Mouse (Mus musculus) testis, adult 2 months (tissue): ENCODE measurements at regions not wholly inside any gene's neighbourhood (a gene's known extent, or its start where the extent isn't known, plus 50 kb on each side); places are given as distances from the start of the nearest gene placed in this dataset.

Experiments used
- CTCF ChIP-seq: fragments of 200-500 bp; IDR thresholded peaks from 2 replicates; pipeline ENCODE4 v1.5.1; 2012; ENCODE audit warnings: low read depth, mild to moderate bottlenecking, inconsistent platforms, low read length, moderate library complexity; ENCODE audit not compliant: control insufficient read depth, insufficient read depth, insufficient replicate concordance
- POLR2A ChIP-seq: fragments of 200-500 bp; IDR thresholded peaks from 2 replicates; pipeline ENCODE4 v1.6.1; 2012; ENCODE audit warnings: low read depth, mild to moderate bottlenecking, inconsistent platforms, low read length, moderate library complexity; ENCODE audit not compliant: control insufficient read depth

DNA sequence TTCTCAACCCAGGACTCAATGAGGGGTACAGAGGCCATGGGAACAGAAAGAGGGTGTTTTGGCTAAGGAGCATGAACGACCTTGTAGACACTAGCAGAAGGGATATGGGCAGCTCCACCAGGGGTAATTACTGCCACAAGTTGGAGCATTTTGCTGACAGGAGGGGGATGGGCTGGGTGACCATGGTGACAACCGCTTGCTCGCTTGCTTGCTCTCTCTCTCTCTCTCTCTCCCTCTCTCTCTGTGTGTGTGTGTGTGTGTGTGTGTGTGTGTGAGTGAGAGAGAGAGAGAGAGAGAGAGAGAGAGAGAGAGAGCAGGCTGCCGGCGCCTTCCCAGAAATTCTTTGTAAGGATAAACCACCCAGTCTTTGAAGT lies 65.7 kb downstream of the Sik1 start:
- no peak for TF ChIP-seq POLR2A
- no peak for TF ChIP-seq CTCF
